Mouse (Mus musculus) heart, postnatal 0 days (tissue): ENCODE measurements around the gene Serpinb6a. TPM values are rescaled to one million over a fixed set of nuclear protein-coding genes. Genes with fewer than 3 reads are reported as not detected.

Experiments used
- ATAC-seq: fragments of 200-750 bp; cut with Nextera tagmentation; 2 replicates; pipeline ENCODE4 v1.8.0; 2017; ENCODE audit warnings: low read depth, moderate number of reproducible peaks, moderate library complexity; ENCODE audit not compliant: insufficient read depth
- DNase-seq: peaks from one replicate; pipeline ENCODE4 v3.0.0-alpha.2; 2016; ENCODE audit warnings: low spot score
- H3K27ac ChIP-seq: fragments of 300-500 bp; sonication (generic); 2 replicates; pipeline ENCODE4 v1.5.1; 2014; ENCODE audit warnings: low read depth, mild to moderate bottlenecking
- H3K27me3 ChIP-seq: fragments of 300-500 bp; sonication (generic); 2 replicates; pipeline ENCODE4 v1.6.1; 2014; ENCODE audit warnings: low read length, mixed read lengths; ENCODE audit not compliant: control insufficient read depth, insufficient read depth
- H3K36me3 ChIP-seq: fragments of 300-500 bp; sonication (generic); replicated peaks from 2 replicates; pipeline ENCODE4 v1.6.1; 2014; ENCODE audit warnings: low read length, mixed read lengths; ENCODE audit not compliant: control insufficient read depth, insufficient read depth
- H3K4me1 ChIP-seq: fragments of 300-500 bp; sonication (generic); 2 replicates; pipeline ENCODE4 v1.6.1; 2014; ENCODE audit warnings: antibody characterized with exemption; ENCODE audit not compliant: control insufficient read depth, insufficient read depth
- H3K4me2 ChIP-seq: fragments of 300-500 bp; sonication (generic); 2 replicates; pipeline ENCODE4 v1.6.1; 2014; ENCODE audit warnings: low read depth, mild to moderate bottlenecking, low read length, moderate library complexity
- H3K4me3 ChIP-seq: fragments of 300-500 bp; sonication (generic); 2 replicates; pipeline ENCODE4 v1.5.1; 2014; ENCODE audit warnings: low read depth, low read length
- H3K9ac ChIP-seq: fragments of 300-500 bp; sonication (generic); replicated peaks from 2 replicates; pipeline ENCODE4 v1.6.1; 2014; ENCODE audit warnings: low read depth, low read length, mixed read lengths
- H3K9me3 ChIP-seq: fragments of 300-500 bp; sonication (generic); replicated peaks from 2 replicates; pipeline ENCODE4 v1.6.1; 2016; ENCODE audit warnings: low read length; ENCODE audit not compliant: control insufficient read depth
- CTCF ChIP-seq: IDR thresholded peaks from 2 replicates; pipeline ENCODE4 v1.5.1; 2016; ENCODE audit warnings: antibody characterized with exemption, control low read depth, low read depth
- EP300 ChIP-seq: IDR thresholded peaks from 2 replicates; pipeline ENCODE4 v1.6.1; 2016; ENCODE audit warnings: antibody characterized with exemption, low read depth
- WGBS: fragments of 180-500 bp; shearing (Covaris S2); extraction: QIAGEN DNeasy Blood & Tissue Kit; methylation state at CpG from one replicate; pipeline ENCODE4 v1.1.7; 2014; 5-methylcytosine and 5-hydroxymethylcytosine counted together
- polyA plus RNA-seq: library from polyadenylated mRNA; unstranded; fragments of >200 nt; fragmentation: Nextera tagmentation; extraction: Ambion mirVana; gene quantifications from 2 replicates; pipeline ENCODE4 v1.2.1, GENCODE M21; 2015
- total RNA-seq: library from RNA; depleted of rRNA; stranded (reverse); fragments of >200 nt; gene quantifications from 2 replicates; pipeline ENCODE4 v1.2.3, GENCODE M21; 2014; ENCODE audit warnings: low replicate concordance

Serpinb6a gene
- total and polyA plus RNA-seq, 2 experiments from 2014 or later = 80.2 to 149 TPM

- Histone ChIP-seq H3K27me3 (no peaks in the 10 kb centered on the region), H3K4me1 (peaks cover 8% of the 10 kb centered on the region; the same call in 1 of the 2 replicates), H3K27ac (peak within 1 kb of the TSS; percentile 84), H3K4me2 (peak within 1 kb of the TSS; percentile 81), H3K9ac (peak within 1 kb of the TSS; percentile 91), H3K36me3 (peaks cover 22% of the 10 kb centered on the region), H3K4me3 (peak within 1 kb of the TSS; percentile 87), H3K9me3 (no peaks in the 10 kb centered on the region)
- WGBS = under 1% methylated on average over 36 of the region's 37 CpGs
- ATAC-seq (peak; percentile 95), DNase-seq (peak; percentile 90)
- TF ChIP-seq EP300 = no peak
- no peak for TF ChIP-seq CTCF
These were observed 34.8 kb upstream of the Serpinb6a start, which contains the start of gene Bphl for GRCm38 (mm10) chr13:34037172-34038055. Gene Bphl (plus strand): TSS chr13:34037597.

- Histone ChIP-seq H3K9me3 (no peaks in the 10 kb centered on the region), H3K36me3 (peaks cover 26% of the 10 kb centered on the region), H3K4me2 (no peak overlapping the region), H3K4me3 (no peak overlapping the region), H3K9ac (no peak overlapping the region), H3K4me1 (peaks cover 8% of the 10 kb centered on the region; the same call in 1 of the 2 replicates), H3K27ac (peak overlapping the region; percentile 84; the same call in 1 of the 2 replicates), H3K27me3 (no peaks in the 10 kb centered on the region)
- WGBS = 65% methylated on average over 5 of the region's 5 CpGs
- TF ChIP-seq EP300 = no peak
- TF ChIP-seq CTCF = no peak
- no peak for DNase-seq
- ATAC-seq = no peak
These were observed 34.1 kb upstream of the Serpinb6a start for GRCm38 (mm10) chr13:34036726-34037125.

GRCm38 (mm10) chr13:34035424-34035823 lies 32.8 kb upstream of the Serpinb6a start:
- no peak overlapping the region for H3K4me2 ChIP-seq
- H3K4me1 ChIP-seq = peaks cover 8% of the 10 kb centered on the region; the same call in 1 of the 2 replicates
- no peaks in the 10 kb centered on the region for H3K27me3 ChIP-seq
- H3K4me3 ChIP-seq = no peak overlapping the region
- no peak overlapping the region for H3K27ac ChIP-seq
- no peak overlapping the region for H3K9ac ChIP-seq
- 77% methylated on average over 3 of the region's 3 CpGs for WGBS
- DNase-seq (no peak), ATAC-seq (no peak)
- H3K9me3 ChIP-seq = no peaks in the 10 kb centered on the region
- H3K36me3 ChIP-seq = peaks cover 33% of the 10 kb centered on the region
- no peak for TF ChIP-seq EP300
- no peak for TF ChIP-seq CTCF

GRCm38 (mm10) chr13:34032041-34032440 lies 29.4 kb upstream of the Serpinb6a start:
- TF ChIP-seq EP300 (no peak), CTCF (no peak)
- Histone ChIP-seq H3K4me2 (no peak overlapping the region), H3K36me3 (peaks cover 59% of the 10 kb centered on the region), H3K4me1 (no peaks in the 10 kb centered on the region), H3K4me3 (no peak overlapping the region), H3K9me3 (no peaks in the 10 kb centered on the region), H3K27me3 (no peaks in the 10 kb centered on the region), H3K9ac (no peak overlapping the region), H3K27ac (no peak overlapping the region)
- DNase-seq = no peak
- 69% methylated on average over 2 of the region's 2 CpGs for WGBS
- ATAC-seq = no peak

GRCm38 (mm10) chr13:34021998-34022397 lies 19.4 kb upstream of the Serpinb6a start:
- ATAC-seq (no peak), DNase-seq (no peak)
- Histone ChIP-seq H3K27me3 (no peaks in the 10 kb centered on the region), H3K27ac (no peak overlapping the region), H3K9me3 (no peaks in the 10 kb centered on the region), H3K4me2 (no peak overlapping the region), H3K9ac (no peak overlapping the region), H3K4me3 (no peak overlapping the region), H3K4me1 (no peaks in the 10 kb centered on the region), H3K36me3 (peaks cover 59% of the 10 kb centered on the region)
- 87% methylated on average over 2 of the region's 2 CpGs for WGBS
- no peak for TF ChIP-seq EP300
